Mouse (Mus musculus) thymus, adult 2 months (tissue): ENCODE results near the gene Card9. TPM values are rescaled to one million over a fixed set of nuclear protein-coding genes. Genes with fewer than 3 reads are reported as not detected.

ENCODE experiments used
- DNase-seq: peaks from one replicate; pipeline ENCODE4 v3.0.0; 2021
- H3K27ac ChIP-seq: fragments of 200-500 bp; 2 replicates; pipeline ENCODE4 v1.5.1; 2012; ENCODE audit warnings: low read length, control low read depth; ENCODE audit not compliant: control insufficient read depth, insufficient read depth
- H3K27me3 ChIP-seq: fragments of 200-500 bp; 2 replicates; pipeline ENCODE4 v1.6.1; 2012; ENCODE audit warnings: mild to moderate bottlenecking, low read length, moderate library complexity, mixed read lengths; ENCODE audit not compliant: control insufficient read depth, insufficient read depth
- H3K36me3 ChIP-seq: fragments of 200-500 bp; 2 replicates; pipeline ENCODE4 v1.6.1; 2012; ENCODE audit warnings: mild to moderate bottlenecking, low read length, moderate library complexity; ENCODE audit not compliant: control insufficient read depth, insufficient read depth
- H3K4me1 ChIP-seq: fragments of 200-500 bp; replicated peaks from 2 replicates; pipeline ENCODE4 v1.6.1; 2012; ENCODE audit warnings: low read length; ENCODE audit not compliant: control insufficient read depth, insufficient read depth
- H3K4me3 ChIP-seq: fragments of 200-500 bp; 2 replicates; pipeline ENCODE4 v1.5.1; 2012; ENCODE audit warnings: mild to moderate bottlenecking, low read length, control low read depth, moderate library complexity; ENCODE audit not compliant: control insufficient read depth, insufficient read depth
- CTCF ChIP-seq: fragments of 200-500 bp; IDR thresholded peaks from 2 replicates; pipeline ENCODE4 v1.5.1; 2012; ENCODE audit warnings: mild to moderate bottlenecking, control low read depth, low read length, moderate library complexity, borderline replicate concordance; ENCODE audit not compliant: control insufficient read depth, poor library complexity, insufficient read depth; ENCODE audit errors: extremely low read depth
- POLR2A ChIP-seq: fragments of 200-500 bp; IDR thresholded peaks from 2 replicates; pipeline ENCODE4 v1.6.1; 2012; ENCODE audit warnings: mild to moderate bottlenecking, low read length, control low read depth, moderate library complexity; ENCODE audit not compliant: control insufficient read depth, poor library complexity, insufficient read depth; ENCODE audit errors: extremely low read depth
- WGBS: fragments of 180-500 bp; shearing (Covaris S2); methylation state at CpG from one replicate; pipeline ENCODE4 v1.1.7; 2018; 5-methylcytosine and 5-hydroxymethylcytosine counted together
- polyA plus RNA-seq: library from polyadenylated mRNA; depleted of rRNA; stranded (reverse); fragments of >200 nt; gene quantifications from 2 replicates; pipeline ENCODE4 v1.2.3, GENCODE M21; 2012

Gene Card9
- polyA plus RNA-seq, 1 experiment = 51.0 TPM

DNA sequence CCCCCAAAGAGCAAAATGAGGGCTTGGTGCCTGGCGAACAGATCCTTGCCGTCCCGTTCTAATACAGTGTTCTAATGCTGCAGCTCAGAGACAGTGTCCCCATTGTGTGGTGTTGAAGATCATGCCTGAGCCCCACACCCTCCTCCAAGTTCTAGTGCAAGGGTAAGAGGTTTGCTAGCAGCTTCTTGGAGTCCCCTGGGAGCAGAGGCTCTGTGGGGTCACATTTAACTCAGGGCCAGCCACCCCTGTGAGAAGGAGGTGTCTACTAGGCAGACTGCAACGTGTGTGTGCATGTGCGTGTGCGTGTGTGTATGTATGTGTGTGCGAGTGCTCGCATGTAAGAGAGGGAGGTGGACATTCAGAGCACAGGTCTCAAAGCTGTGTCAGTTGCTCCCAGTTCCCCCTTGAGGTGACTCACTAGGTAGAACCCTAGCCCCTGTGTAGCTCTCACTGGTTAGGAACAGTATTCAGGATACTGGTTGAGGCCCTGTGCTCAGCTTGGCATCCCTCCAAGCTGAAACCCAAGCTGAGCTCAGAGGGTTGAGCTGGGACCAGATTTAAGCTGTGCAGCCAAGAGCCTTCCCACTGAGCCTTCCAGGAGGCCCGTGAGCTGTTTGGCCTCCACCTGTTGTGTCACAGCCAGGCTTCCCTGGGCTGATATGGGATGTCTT lies 44.0 kb downstream of the Card9 start:
- WGBS = 56% methylated on average over 9 of the region's 9 CpGs
- no peak for TF ChIP-seq CTCF
- H3K4me1 ChIP-seq = peaks cover 44% of the 10 kb centered on the region
- no peak overlapping the region for H3K4me3 ChIP-seq
- H3K27ac ChIP-seq = no peak overlapping the region
- H3K36me3 ChIP-seq = no peaks in the 10 kb centered on the region
- H3K27me3 ChIP-seq = no peaks in the 10 kb centered on the region
- no peak for DNase-seq

DNA sequence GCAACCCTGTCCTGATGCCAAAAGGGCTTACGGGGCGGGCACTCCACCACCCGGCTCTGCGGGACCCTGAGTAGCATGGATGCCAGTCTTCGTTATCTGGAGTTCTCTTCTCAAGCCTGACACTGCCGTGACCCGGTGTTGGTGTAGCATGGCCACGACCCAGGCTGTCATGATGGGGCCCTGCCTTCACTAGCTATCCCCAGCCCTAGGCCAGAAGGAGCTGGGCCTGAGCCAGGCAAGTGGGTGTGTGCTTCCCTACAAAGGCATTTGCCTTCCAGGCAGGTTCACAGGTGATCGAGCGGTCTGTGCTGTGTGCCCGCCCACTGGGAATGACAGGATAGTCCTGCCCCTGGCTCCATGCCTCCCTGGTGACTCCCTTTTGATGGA lies 44.8 kb downstream of the Card9 start:
- DNase-seq = peak; percentile 51
- Histone ChIP-seq H3K36me3 (no peaks in the 10 kb centered on the region), H3K4me3 (peak overlapping the region; percentile 84), H3K27ac (no peak overlapping the region), H3K4me1 (peaks cover 47% of the 10 kb centered on the region), H3K27me3 (no peaks in the 10 kb centered on the region)
- no peak for TF ChIP-seq CTCF
- WGBS = 11% methylated on average over 11 of the region's 11 CpGs

DNA sequence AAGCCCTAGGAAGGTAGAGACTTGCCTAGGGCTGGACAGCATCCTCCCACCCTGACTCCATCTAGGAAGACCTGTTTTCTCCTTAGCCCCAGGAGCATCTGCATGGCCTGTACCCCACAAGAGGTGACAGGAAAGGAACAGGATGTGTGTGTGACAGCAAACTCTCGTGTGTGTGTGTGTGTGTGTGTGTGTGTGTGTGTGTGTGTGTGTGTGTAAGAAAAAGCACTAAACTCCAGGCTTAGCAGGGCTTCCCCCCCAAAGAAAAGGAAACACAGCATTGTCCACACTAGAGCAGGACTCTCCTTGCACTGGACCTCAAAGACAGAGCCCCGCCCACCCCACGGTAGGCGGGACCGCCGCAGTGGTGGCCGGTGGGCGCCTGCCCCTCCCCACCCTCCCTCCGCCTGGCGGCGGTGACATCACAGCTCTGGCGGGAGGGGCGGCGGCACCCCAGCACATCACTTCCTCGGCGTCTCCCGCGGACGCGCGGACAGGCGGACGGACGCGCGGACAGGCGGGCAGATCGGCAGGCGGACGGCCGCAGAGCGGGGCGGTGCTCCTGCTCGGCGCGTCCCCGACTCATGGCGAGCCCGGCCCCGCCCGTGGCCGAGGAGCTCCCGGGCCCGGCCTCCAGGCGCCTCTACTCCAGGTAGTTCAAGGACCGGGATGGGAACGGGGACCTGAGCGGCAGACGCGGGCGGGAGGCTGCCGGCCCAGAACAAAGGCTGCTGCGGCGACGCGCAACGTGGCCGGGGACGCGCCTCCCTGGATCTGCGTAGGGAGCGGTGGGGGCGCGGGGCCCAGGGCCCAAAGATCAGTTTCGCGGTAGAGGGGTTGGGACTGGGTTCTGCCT lies 45.4 kb downstream of the Card9 start, which contains the start of gene Gpsm1:
Gpsm1 (plus strand) TSS at position 444 of the 853 bp plus-strand sequence.
- WGBS = under 1% methylated on average over 60 of the region's 66 CpGs
- DNase-seq = peak; percentile 70
- H3K4me3 ChIP-seq = peak within 1 kb of the TSS; percentile 84

DNA sequence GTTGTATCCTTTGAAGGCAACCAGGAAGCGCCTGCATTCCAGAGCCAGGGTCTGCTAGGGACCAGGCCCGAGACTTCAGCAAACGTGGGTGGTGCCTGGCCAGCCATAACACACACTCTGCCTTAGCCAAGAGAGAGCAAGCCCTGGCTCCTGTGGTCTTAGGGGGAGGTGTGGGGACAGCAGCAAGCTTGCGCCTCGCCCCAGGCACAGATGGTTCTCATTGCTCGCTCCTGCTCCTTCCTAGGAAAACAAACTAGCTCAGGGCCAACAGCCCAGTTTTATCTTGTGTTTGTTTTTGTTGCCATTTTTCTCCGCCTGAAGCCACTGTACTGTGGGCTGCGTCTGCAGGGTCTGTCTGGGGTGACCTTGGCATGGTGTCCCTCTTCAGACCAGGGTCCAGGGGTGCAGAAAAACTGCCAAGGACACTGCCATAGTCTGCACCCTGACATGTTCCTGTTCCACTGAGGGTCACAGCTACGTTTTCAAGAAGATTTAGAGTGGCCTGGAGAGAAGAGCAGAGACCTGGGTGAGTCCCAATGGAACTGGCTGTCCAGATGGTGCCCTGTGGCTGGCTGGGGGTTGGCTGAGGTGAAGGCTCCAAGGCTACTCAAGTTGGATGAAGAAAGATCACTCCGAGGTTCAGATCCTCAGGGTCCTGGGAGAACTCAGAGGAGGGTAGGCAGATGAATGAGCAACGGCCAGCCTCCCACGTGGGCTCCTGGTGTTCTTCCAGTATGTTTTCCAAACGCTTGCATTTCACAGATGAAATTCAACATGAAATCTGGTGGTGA lies 46.2 kb downstream of the Card9 start:
- no peaks in the 10 kb centered on the region for H3K27me3 ChIP-seq
- 84% methylated on average over 13 of the region's 13 CpGs for WGBS
- H3K27ac ChIP-seq = no peak overlapping the region
- peak overlapping the region; percentile 84; the same call in 1 of the 2 replicates for H3K4me3 ChIP-seq
- no peaks in the 10 kb centered on the region for H3K36me3 ChIP-seq
- peaks cover 36% of the 10 kb centered on the region for H3K4me1 ChIP-seq
- no peak for DNase-seq
- TF ChIP-seq POLR2A (no peak), CTCF (no peak)

More for the DNA sequence above, 45.4 kb downstream of the Card9 start, which contains the start of gene Gpsm1:
- H3K36me3 ChIP-seq = no peaks in the 10 kb centered on the region
- peaks cover 42% of the 10 kb centered on the region for H3K4me1 ChIP-seq
- H3K27me3 ChIP-seq = no peaks in the 10 kb centered on the region
- TF ChIP-seq POLR2A (peak; percentile 30; the same call in 1 of the 2 replicates), CTCF (no peak)
- no peak within 1 kb of the TSS for H3K27ac ChIP-seq

DNA sequence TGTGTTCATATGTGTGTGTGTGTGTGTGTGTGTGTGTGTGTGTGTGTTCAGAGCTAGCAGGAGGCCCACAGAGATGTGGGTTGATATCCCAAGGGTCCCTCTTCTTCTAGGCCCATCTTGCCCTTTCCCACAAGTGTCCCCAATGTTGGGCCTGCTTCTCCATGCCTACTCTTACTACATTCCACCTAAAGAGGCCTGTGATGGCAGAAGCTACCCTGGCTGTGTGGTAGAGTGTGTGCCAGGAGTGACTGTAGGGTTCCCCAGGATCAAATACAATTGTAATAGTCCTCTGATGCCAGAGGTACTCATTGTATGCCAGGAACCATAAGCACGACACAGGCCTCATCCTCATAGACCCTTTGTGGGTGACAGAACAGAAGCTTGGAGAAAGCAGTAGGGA lies 47.3 kb downstream of the Card9 start:
- Histone ChIP-seq H3K27ac (no peak overlapping the region), H3K27me3 (no peaks in the 10 kb centered on the region), H3K4me1 (peaks cover 36% of the 10 kb centered on the region), H3K36me3 (no peaks in the 10 kb centered on the region), H3K4me3 (no peak overlapping the region)
- 92% methylated on average over 1 of the region's 1 CpGs for WGBS
- DNase-seq = no peak
- no peak for TF ChIP-seq POLR2A
- TF ChIP-seq CTCF = no peak

DNA sequence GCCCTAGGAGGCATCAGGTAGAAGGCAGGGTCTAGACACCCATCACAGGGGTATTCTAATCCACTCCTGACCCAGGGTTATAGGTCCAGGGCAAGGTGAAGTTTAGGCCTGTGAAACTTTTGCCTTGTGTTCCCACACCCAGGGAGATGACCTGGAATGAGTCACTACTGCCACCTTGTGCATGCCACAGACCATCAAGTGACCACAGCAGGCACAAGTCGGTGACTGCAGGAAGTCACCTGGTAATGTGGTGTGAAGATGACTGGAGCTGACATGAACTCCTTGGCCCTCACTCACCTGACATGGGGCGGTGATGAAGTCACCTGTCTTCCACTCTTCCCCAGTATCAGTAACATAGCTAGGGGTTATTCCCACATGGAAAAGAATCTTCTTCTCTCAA lies 47.9 kb downstream of the Card9 start:
- TF ChIP-seq CTCF (no peak), POLR2A (no peak)

More for the DNA sequence above, 47.9 kb downstream of the Card9 start:
- H3K36me3 ChIP-seq = no peaks in the 10 kb centered on the region
- H3K4me3 ChIP-seq = no peak overlapping the region
- 53% methylated on average over 2 of the region's 2 CpGs for WGBS
- no peak overlapping the region for H3K27ac ChIP-seq
- peaks cover 36% of the 10 kb centered on the region for H3K4me1 ChIP-seq
- no peaks in the 10 kb centered on the region for H3K27me3 ChIP-seq
- DNase-seq = no peak
